Mouse (Mus musculus): ENCODE data around the gene Pcsk6.
"Not testable (repeated sequence)": the region's sequence is repeated elsewhere in the genome, so short reads cannot be mapped to it uniquely, and the experiment has no call there.

The Pcsk6 gene

DNA sequence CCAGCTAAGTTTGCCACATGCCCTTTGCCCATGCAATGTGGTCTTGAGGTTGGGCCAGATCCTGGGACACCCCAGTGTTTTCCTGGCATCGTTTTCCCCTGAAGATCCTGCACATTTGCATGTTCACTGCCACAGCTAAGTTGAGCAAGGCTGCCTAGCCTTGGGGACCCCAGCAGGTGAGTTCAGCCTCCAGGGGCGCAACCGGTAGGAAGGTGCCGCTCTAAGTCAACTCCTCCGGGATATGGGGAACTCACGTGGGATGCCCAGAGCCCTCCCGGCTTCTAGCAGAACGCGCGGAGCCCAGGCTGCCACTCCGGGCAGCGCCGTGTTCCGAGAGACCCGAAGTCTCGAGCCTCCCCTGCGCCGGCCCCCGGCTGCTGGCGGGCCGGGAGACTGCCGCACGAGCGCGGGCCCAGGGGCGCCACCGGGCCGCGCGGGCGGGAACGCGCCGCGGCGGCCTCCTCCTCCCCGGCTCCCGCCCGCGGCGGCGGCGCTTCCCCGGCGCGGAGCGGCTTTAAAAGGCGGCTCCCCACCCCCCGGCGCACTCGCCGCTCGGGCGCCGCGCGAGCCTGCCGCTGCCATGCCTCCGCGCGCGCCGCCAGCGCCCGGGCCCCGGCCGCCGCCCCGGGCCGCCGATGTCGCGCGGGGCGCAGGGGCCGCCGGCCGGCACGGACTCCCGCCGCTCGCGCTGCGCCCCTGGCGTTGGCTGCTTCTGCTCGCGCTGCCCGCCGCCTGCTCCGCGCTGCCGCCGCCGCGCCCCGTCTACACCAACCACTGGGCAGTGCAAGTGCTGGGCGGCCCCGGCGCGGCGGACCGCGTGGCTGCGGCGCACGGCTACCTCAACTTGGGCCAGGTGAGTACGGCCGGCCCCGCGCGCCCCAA is at the start of gene Pcsk6:
Gene Pcsk6, plus strand, starts transcription at position 144 of the 882 bp plus-strand sequence.
- DNase-seq (ENCODE audit: low spot score), result no peak

DNA sequence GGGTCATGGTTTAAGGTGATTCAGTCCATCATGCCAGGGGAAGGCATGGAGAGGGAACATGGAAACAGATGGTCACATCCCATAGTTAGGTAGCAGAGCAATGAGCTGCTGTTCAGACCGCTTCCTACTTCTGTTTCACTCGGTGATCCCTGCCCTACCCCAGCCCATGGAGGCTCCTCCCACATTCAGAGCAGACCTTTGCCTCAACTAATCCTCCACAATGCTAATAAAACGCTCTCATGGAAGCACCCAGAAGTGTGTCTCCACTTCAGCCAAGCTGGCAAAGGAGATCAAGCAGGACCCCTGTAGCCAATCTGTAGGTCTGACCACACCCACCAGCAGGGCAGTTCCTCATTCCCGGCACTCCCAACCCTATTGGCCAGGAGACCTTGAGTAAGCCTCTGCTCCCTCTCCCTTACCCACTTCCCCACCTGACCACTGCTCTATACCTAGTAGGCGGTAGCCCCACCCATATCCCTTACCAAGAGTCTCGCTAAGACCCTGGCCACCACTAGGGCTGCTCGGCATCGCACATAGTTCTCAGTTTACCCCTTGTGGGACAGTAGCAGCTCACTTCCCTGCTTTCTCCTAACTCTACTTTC is 47.8 kb upstream of the Pcsk6 start:
- no peak for DNase-seq (ENCODE audit: low spot score)

DNA sequence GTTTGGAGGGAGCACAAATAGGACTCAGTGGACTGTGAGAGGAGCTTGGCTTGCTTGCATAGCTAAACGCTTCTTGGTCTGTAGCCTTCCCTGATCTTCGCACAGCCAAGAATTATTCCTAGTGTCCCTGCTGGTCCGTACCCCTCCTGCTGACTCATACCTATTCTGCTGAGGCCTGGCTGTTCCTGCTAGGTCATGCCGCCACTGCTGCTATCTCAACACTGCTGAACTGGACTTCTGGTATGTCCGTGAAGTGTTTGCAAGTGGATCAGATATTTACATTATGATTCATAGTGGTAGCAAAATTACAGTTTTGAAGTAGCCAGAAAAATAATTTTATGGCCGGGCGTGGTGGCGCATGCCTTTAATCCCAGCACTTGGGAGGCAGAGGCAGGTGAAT is 44.0 kb upstream of the Pcsk6 start:
- DNase-seq (ENCODE audit: low spot score), result no peak

- no peak for DNase-seq (ENCODE audit: low spot score)
Measured at GRCm38 (mm10) chr7:65820391-65820790, 41.1 kb upstream of the Pcsk6 start.

DNA sequence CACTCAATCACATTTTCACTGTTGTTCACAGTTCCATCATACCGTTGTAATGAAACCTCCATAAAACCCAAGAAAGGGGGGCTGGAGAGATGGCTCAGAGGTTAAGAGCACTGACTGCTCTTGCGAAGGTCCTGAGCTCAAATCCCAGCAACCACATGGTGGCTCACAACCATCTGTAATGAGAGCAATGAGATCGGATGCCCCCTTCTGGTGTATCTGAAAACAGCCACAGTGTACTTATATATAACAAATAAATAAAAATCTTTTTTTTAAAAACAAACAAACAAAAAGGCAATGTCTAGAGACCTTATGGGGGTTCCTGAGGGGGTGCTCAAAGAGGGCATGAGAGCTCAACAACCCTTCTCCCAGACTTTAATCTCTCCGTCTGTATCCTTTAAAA is 39.6 kb upstream of the Pcsk6 start:
- not testable (repeated sequence) for DNase-seq (ENCODE audit: low spot score)

GRCm38 (mm10) chr7:65822506-65823119 is 38.9 kb upstream of the Pcsk6 start:
- no peak for DNase-seq (ENCODE audit: low spot score)

DNA sequence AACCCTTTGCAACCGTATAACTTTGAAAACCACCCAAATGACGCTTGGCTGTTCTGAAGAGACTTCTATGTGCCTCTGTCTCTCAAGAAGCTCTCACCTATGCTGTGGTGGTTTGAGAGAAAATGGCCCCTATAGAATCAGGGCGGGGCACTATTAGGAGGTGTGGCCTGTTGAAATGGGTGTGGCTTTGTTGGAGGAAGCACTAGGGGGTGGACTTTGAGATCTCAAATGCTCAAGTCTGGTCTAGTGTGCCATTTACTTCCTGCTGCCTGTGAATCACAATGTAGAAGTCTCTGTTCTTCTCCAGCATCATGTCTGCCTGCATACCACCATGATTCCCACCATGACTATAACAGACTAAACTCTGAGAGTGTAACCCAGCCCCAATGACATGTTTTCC is 21.8 kb upstream of the Pcsk6 start:
- no peak for DNase-seq (ENCODE audit: low spot score)

DNA sequence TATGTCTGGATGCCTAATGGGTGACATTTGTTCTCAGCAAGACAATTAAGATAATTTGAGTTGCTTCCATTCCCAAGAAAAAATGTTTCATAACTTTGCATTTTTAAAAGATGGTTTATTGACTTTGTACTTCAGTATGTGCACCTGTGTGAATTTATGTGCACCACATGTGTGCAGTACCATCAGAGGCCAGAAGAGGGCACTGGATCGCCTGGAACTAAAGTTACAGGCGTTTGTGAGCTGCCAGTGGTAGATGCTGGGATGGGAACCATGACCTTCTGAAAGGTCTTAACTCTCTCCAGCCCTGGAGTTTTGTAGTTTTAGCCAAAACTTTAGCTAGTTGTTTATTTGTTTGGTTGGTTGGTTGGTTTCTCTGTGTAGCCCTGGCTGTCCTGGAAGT is 18.3 kb upstream of the Pcsk6 start:
- no peak for DNase-seq (ENCODE audit: low spot score)

DNA sequence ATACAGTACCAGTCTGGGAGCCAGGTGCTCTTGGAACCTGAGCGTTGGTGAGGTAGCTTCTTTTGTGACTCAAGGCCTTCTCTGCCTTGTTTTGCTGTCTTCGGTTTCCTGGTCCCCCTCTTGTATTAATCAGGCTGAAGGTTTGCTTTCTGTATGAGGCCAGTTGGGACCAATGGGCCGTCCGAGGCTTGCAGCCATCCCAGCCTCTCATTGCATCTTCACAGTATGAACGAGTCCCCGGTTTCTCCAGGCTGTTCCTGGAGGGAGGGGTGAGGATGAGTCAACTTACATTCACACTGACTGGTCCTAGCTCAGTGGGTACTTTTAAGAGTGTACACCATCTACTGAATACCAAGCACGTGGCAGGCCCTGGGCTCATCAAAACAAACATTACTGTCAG is 553 bp upstream of the Pcsk6 start:
- DNase-seq (ENCODE audit: low spot score), result no peak

DNA sequence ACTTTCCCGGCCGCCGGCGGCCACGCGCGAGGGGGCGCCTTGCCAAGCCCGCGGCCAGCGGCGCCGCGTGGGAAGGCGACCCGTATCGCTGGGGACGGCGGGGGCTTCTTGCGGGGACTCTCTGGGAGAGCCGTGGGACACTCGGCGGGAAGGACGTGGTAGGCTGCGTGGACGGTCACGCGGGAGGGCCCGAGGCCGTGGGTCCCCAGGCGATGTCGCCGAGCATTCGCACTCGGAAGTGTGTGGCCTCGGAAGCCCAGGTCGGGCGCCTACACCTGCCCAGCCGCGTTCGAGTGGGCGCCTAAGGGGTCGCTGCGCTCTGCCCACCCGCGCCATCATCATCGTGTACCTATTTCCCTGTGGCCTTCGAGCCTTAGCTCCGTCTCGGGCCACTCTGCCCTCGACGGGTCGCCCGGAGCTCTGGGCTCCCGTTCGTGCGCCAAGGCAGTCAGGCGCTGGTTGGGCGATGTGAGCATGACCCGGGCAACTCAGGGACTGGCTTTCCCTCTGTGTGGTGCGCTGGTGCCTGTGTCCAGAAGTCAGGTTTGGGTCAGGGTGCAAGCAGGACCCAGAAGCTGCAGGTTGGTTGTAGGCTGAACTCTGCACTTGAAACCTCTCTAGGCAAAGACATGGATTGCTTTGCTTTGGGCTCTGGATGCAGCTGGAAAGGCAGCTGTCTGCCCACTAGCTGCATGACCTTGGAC is 1.1 kb downstream of the Pcsk6 start:
- DNase-seq (ENCODE audit: low spot score), result no peak

GRCm38 (mm10) chr7:65869173-65869572 is 7.6 kb downstream of the Pcsk6 start:
- no peak for DNase-seq (ENCODE audit: low spot score)

DNA sequence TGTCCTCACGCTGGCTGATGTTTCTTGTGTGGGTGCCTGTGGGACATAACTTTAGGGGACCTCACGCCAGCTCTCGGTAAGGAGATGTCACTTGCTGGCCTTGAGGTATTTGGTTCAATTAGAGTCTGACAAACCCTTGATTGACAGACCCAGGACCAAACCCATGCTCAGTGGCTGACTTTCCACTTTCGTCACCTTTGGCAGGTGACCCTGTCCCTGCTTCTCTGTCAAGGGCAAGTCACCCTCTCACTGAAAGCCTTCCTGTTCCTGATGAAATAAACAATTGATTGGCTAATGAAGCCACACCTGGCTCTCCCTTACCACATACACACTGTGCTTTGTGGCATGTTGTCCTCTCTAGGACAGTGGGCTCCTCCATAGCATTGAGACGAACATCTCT is 8.3 kb downstream of the Pcsk6 start:
- DNase-seq (ENCODE audit: low spot score), result no peak

DNA sequence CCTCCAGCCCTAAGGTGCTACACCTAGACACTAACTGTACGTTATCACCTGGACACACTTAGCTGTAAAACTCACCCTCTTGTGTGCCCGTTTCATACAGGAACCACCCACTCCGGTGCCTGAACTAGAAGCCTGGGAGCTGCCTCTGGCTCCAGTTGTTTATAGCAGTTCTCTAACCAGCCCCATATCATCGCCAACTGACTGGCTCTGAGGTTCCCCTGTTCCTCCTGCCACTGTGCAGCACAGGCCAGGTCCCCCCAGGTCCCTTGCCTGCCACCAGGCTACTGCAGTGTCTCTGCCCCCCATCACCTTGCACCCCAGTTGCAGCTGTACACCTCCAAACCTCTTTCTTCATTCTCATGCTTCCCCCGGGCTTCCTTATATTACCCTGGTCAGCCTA is 8.7 kb downstream of the Pcsk6 start:
- DNase-seq (ENCODE audit: low spot score), result no peak

GRCm38 (mm10) chr7:65870928-65871580 is 9.5 kb downstream of the Pcsk6 start:
- DNase-seq (ENCODE audit: low spot score), result no peak

DNA sequence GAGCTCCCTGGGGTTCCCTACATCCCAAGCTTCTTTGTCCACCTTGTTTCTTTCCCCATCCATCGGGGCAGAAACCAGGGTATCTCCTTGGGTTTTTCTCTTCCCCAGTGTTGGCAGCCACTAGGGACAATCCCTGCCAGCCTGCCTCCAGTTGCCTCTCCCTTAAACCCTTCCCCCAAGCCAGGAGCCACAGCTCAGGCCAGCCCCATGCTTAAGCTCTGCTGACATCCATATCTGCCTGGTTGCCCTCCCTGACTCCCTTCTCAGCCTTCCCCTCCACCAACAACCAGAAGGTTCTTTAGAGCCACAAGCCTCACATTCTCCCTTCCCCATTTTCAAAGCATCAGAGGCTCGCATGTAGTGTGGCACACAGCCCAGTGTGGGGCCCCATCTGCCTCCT is 10.3 kb downstream of the Pcsk6 start:
- no peak for DNase-seq (ENCODE audit: low spot score)

- no peak for DNase-seq (ENCODE audit: low spot score)
Measured at GRCm38 (mm10) chr7:65873176-65873845, 11.8 kb downstream of the Pcsk6 start.

DNA sequence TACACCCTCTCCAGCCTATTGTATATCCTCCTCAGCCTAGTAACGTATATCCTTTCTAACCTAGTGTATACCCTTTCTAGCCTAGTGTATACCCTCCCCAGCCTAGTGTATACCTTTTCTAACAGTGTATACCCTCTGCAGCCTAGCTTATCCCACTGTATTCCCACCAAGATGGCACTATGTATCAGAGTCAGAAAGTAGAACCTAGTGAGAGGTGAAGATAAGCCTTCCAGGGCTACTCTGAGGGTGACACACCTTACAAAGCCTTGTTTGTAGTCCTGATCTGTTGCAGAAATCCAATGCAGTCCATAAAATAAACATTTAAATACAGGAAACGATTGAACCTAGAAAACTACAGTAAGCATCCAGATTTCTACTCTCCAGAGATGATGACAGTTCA is 12.4 kb downstream of the Pcsk6 start:
- DNase-seq (ENCODE audit: low spot score), result no peak

GRCm38 (mm10) chr7:65876596-65876995 is 15.1 kb downstream of the Pcsk6 start:
- no peak for DNase-seq (ENCODE audit: low spot score)

DNA sequence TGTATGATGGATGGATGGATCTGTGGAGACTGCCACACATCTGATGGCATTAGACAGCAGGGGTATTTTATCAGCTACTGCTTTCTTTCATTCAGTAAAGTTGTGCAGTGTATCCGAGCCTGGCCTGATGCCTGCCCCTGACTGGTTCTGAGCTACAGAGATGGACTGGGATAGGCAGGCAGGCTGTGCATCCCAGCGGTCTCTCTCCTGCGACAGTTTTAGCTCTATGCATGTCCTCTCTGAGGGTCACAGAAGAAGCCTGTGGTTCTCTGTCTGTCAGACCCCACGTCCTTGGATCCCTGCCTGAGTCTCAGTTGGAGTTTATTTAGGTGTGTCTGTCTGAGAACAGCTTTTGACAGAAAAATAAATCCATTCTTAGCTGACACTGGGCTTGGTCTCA is 16.7 kb downstream of the Pcsk6 start:
- DNase-seq (ENCODE audit: low spot score), result no peak

DNA sequence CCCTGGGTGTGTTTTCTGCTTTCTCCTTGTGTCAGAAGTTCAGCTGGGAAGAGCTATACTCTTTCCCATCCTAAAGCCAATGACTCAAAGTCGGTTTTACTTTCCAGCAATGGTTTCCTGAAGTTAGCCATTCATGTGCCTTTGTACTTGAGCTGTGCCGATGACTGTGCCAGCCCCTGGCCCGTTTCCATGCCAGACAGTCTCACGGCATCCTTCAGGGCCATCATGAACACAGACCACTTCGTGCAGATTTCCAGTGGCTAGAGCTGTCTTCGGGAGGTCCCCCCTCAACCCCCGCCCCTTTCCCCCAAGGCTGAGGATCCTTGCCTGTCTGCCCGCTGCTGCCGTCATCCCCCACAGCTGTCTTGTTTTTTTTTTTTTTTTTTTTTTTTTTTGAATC is 17.8 kb downstream of the Pcsk6 start:
- no peak for DNase-seq (ENCODE audit: low spot score)

- DNase-seq (ENCODE audit: low spot score), result no peak
Measured at GRCm38 (mm10) chr7:65880666-65881289, 19.2 kb downstream of the Pcsk6 start.
